Mouse (Mus musculus) liver, embryonic 11.5 days (tissue): ENCODE measurements around the gene Rere. TPM values are rescaled to one million over a fixed set of nuclear protein-coding genes. Genes with fewer than 3 reads are reported as not detected.

Experiments used
- ATAC-seq: fragments of 200-750 bp; cut with Nextera tagmentation; replicated peaks from 2 replicates; pipeline ENCODE4 v1.8.0; 2017; ENCODE audit warnings: moderate number of reproducible peaks, mild to moderate bottlenecking, moderate TSS enrichment, moderate library complexity; ENCODE audit not compliant: low FRiP score
- DNase-seq: peaks from one replicate; pipeline ENCODE4 v3.0.0-alpha.2; 2017; ENCODE audit warnings: low spot score
- H3K27ac ChIP-seq: fragments of 300-500 bp; sonication (generic); 2 replicates; pipeline ENCODE4 v1.5.1; 2014; ENCODE audit warnings: mild to moderate bottlenecking, low read depth, low read length, control low read depth
- H3K27me3 ChIP-seq: fragments of 300-500 bp; sonication (generic); replicated peaks from 2 replicates; pipeline ENCODE4 v1.6.1; 2014; ENCODE audit warnings: low read length, mixed read lengths; ENCODE audit not compliant: control insufficient read depth, insufficient read depth
- H3K36me3 ChIP-seq: fragments of 300-500 bp; sonication (generic); 2 replicates; pipeline ENCODE4 v1.6.1; 2014; ENCODE audit warnings: mild to moderate bottlenecking, low read length, moderate library complexity, mixed read lengths; ENCODE audit not compliant: control insufficient read depth, insufficient read depth
- H3K4me1 ChIP-seq: fragments of 300-500 bp; sonication (generic); replicated peaks from 2 replicates; pipeline ENCODE4 v1.6.1; 2014; ENCODE audit warnings: low read length, mixed read lengths; ENCODE audit not compliant: control insufficient read depth, insufficient read depth
- H3K4me2 ChIP-seq: fragments of 300-500 bp; sonication (generic); 2 replicates; pipeline ENCODE4 v1.6.1; 2014; ENCODE audit warnings: mild to moderate bottlenecking, control low read depth, moderate library complexity
- H3K4me3 ChIP-seq: fragments of 300-500 bp; sonication (generic); 2 replicates; pipeline ENCODE4 v1.5.1; 2014; ENCODE audit warnings: low read depth, low read length, control low read depth
- H3K9ac ChIP-seq: fragments of 300-500 bp; sonication (generic); 2 replicates; pipeline ENCODE4 v1.6.1; 2014; ENCODE audit warnings: low read depth, low read length, control low read depth
- H3K9me3 ChIP-seq: fragments of 300-500 bp; sonication (generic); 2 replicates; pipeline ENCODE4 v1.6.1; 2016; ENCODE audit warnings: low read length, inconsistent platforms, mixed read lengths; ENCODE audit not compliant: control insufficient read depth
- WGBS: fragments of 180-500 bp; shearing (Covaris S2); extraction: QIAGEN DNeasy Blood & Tissue Kit; methylation state at CpG from one replicate; pipeline ENCODE4 v1.1.7; 2014; 5-methylcytosine and 5-hydroxymethylcytosine counted together
- polyA plus RNA-seq: library from polyadenylated mRNA; unstranded; fragments of >200 nt; fragmentation: Nextera tagmentation; extraction: Ambion mirVana; gene quantifications from 2 replicates; pipeline ENCODE4 v1.2.1, GENCODE M21; 2014

Gene Rere
- polyA plus RNA-seq, 1 experiment from 2014 or later = 23.3 TPM

DNA sequence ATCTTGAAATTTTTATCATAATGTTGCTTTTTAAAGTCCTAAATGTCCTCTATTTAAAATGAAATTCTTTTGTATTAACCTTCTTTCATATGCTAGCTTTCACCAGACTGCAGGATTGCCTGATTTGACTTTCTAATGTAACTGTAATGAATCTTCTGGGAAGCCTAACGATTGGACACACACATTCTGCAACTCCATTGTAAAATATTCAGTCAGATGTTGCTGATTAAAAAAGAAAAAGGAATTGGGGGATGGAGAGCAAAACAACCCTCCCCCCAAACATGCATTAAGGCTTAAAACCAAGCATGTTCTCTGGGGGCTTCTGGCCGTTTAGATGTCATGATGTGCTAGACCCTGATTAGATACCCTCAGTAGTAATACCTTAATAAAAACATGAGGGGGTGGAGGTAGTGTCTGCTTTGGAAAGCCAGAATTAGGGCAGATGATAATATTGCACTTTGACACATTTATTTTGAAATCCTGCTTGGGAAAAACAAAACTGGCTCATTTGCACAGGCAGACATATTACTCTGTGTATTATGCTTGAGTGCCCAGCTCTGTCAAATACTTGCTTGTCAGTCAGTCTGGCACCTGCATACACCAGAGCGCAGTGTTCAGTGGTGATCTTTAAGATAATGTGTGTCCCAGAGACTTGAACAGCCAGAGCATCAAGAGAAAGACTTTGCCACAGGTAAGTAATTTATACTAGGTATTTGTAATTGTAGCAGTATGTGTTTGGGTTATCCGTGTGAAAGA is 52.7 kb downstream of the Rere start:
- H3K4me3 ChIP-seq = no peak overlapping the region
- H3K4me2 ChIP-seq = no peak overlapping the region
- WGBS = 83% methylated on average over 4 of the region's 4 CpGs
- no peak for DNase-seq
- H3K27me3 ChIP-seq = no peaks in the 10 kb centered on the region
- no peak overlapping the region for H3K27ac ChIP-seq
- no peak overlapping the region for H3K9ac ChIP-seq
- no peaks in the 10 kb centered on the region for H3K9me3 ChIP-seq
- no peak for ATAC-seq
- no peaks in the 10 kb centered on the region for H3K36me3 ChIP-seq
- H3K4me1 ChIP-seq = no peaks in the 10 kb centered on the region

DNA sequence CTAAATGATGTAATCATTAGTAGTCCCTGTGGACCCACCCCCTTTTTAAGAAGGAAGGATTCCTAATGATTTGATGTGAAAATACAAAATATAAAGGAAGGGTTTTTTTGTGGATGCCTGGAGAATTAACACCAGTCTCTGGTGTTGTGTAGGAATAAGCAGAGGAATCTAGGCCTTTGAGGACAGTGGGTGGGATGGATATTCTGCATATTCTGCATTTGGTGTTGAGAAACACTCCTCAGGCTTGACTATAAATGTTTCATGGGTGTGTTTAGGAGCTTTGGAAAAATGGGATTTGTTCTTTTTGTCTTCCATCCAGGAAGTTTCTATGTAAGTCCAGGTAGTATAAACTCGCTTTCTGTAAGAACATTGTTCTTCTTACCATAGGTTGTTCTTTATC is 55.8 kb downstream of the Rere start:
- no peaks in the 10 kb centered on the region for H3K27me3 ChIP-seq
- no peak overlapping the region for H3K4me2 ChIP-seq
- no peaks in the 10 kb centered on the region for H3K36me3 ChIP-seq
- H3K9ac ChIP-seq = no peak overlapping the region
- DNase-seq = no peak
- H3K4me3 ChIP-seq = no peak overlapping the region
- H3K9me3 ChIP-seq = no peaks in the 10 kb centered on the region
- no peak overlapping the region for H3K27ac ChIP-seq
- H3K4me1 ChIP-seq = peaks cover 11% of the 10 kb centered on the region; the same call in 1 of the 2 replicates
- no peak for ATAC-seq
- 96% methylated on average over 1 of the region's 1 CpGs for WGBS

DNA sequence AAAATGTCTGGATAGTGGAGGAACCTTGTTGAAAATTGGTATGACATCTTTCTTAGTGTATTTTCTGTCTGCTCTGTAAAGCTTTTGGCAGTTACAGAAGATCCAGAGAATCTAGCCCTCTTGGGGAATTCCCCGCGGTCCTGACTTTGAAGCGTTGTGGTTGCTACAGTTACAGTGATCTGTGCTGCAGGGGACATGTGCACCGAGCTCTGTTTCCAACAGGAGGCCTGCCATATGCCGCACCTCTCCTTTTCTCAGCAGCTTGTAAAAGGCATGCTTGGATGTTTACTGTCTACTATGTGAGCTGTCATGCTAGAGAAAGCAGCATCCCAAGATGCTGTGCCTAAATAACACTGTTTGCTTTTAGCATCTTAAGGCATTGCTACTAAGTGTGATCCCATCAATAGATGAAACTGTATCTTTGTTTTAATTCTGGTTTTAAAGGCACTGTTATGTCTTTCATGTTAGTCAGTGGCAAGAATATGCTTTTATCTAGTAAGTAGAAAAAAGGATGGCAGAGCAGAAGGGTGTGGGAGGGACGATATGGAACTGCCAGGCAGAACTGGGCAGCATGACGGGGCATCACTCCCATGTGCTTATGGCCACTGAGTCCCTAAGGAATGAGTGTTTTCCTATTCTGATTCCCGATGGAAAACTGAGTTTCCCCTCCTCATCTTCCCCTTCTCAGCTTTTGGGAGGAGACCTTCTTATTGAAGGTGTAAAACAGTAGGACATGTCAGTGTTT is 57.6 kb downstream of the Rere start:
- no peak overlapping the region for H3K4me3 ChIP-seq
- H3K27ac ChIP-seq = no peak overlapping the region
- DNase-seq = no peak
- no peaks in the 10 kb centered on the region for H3K9me3 ChIP-seq
- no peak overlapping the region for H3K4me2 ChIP-seq
- no peaks in the 10 kb centered on the region for H3K27me3 ChIP-seq
- no peak overlapping the region for H3K9ac ChIP-seq
- no peaks in the 10 kb centered on the region for H3K36me3 ChIP-seq
- 76% methylated on average over 8 of the region's 8 CpGs for WGBS
- ATAC-seq = no peak
- H3K4me1 ChIP-seq = peaks cover 13% of the 10 kb centered on the region; the same call in 1 of the 2 replicates

DNA sequence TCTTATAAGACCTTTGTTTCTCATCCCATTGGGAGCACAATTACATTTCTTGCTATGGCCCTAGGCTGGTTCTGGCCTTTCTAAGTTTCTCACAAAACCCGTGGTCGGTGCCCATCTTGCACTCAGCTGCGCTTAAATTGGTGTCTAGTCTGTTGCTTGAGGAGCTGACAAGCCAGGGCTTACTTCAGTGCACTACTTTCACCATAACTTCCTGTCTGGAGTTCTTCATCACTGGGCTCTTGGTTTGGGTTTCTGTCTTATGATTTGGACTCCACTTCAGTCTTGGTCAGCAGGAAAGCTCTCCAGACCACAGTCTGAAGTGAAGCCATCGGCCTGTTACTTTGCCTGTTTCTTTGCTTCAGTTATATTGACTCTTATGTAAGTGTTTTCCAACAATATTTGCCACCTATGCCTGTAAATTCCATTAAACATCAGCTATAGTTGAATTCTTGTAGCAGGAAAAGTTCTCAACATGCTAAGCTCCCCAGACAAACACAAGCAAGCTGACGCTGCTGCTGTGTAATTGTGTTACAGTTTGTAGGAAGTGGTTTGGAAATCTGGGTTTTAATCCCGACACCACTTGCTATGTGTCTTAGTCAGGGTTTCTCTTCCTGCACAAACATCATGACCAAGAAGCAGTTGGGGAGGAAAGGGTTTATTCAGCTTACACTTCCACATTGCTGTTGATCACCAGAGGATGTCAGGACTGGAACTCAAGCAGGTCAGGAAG is 59.5 kb downstream of the Rere start:
- Histone ChIP-seq H3K4me2 (no peak overlapping the region), H3K27ac (no peak overlapping the region), H3K36me3 (no peaks in the 10 kb centered on the region), H3K27me3 (no peaks in the 10 kb centered on the region), H3K9ac (no peak overlapping the region), H3K9me3 (no peaks in the 10 kb centered on the region), H3K4me3 (no peak overlapping the region), H3K4me1 (peaks cover 13% of the 10 kb centered on the region; the same call in 1 of the 2 replicates)
- no peak for ATAC-seq
- 70% methylated on average over 6 of the region's 6 CpGs for WGBS
- no peak for DNase-seq

DNA sequence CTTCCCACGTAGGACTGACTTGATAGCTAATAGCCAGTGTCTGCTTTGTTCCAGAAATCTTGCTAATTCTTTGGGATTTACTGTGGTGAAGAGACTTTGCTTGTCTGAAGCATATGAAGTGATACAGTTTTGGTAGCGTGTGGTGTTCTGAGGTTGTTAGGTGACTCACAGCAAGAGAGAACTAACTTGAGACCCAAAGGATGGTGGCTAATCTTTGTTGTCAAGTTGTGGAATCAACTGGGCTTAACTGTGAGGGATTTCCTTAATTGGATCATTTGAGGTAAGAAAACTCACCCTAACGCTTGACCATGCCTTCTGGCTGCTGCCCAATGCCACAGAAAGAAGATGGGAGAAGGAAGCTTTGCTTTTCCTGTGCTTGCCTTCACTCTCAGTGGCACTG is 63.1 kb downstream of the Rere start:
- 79% methylated on average over 3 of the region's 3 CpGs for WGBS
- H3K36me3 ChIP-seq = no peaks in the 10 kb centered on the region
- DNase-seq (no peak), ATAC-seq (no peak)
- no peak overlapping the region for H3K27ac ChIP-seq
- no peak overlapping the region for H3K4me2 ChIP-seq
- no peaks in the 10 kb centered on the region for H3K9me3 ChIP-seq
- peaks cover 22% of the 10 kb centered on the region; the same call in 1 of the 2 replicates for H3K4me1 ChIP-seq
- H3K9ac ChIP-seq = no peak overlapping the region
- H3K27me3 ChIP-seq = no peaks in the 10 kb centered on the region
- H3K4me3 ChIP-seq = no peak overlapping the region

DNA sequence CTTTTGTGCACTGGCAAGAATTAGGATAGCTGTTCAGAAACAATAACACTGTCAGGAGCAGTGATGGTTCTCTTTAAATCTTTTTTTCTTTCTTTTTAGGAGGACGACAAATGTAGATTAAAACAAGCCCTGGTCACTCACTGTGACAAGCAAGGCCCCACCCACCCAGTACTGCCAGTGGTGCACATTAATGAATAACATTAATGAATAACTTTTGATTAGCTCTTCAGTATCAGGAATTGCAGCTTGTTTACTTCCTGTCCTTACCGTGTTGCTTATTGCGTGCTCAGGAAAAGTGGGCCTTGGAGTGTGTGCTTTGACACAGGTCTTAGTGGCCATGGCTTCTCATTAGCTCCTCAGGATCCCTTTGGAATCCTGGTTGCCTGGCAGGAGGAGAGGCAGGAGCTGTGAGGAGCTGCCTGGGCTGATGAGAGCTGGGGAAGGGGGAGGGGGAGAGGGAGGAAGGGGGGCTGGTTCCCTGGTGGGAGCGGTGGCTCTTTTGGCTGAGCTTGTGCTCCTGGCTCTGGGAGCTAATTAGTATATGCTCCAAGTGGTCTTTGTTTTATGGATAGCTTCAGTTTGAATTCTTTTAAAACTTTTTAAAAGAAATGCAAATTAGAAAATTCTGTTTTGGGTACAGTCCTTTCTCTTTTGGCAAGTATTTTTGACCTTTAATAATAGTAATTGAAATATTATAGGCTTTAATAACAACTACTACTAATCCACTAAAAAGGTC is 65.4 kb downstream of the Rere start:
- ATAC-seq (no peak), DNase-seq (no peak)
- H3K36me3 ChIP-seq = no peaks in the 10 kb centered on the region
- no peak overlapping the region for H3K4me3 ChIP-seq
- H3K27me3 ChIP-seq = no peaks in the 10 kb centered on the region
- peaks cover 17% of the 10 kb centered on the region for H3K4me1 ChIP-seq
- H3K9me3 ChIP-seq = no peaks in the 10 kb centered on the region
- H3K4me2 ChIP-seq = no peak overlapping the region
- no peak overlapping the region for H3K27ac ChIP-seq
- 37% methylated on average over 4 of the region's 4 CpGs for WGBS
- H3K9ac ChIP-seq = no peak overlapping the region

DNA sequence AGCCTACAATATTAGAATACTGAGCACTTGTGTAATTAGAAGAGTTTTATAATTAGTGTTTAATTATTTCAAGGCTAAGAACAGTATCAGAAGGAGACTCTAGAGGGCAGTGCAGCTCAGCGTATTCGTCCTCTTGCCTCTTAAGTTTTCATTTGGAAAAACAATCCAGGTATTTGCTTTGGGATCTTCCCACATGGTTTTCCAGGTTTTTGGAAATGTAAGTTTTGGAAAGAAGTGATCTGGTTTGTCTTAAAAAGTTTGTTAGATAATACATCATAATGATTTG is 65.9 kb downstream of the Rere start:
- Histone ChIP-seq H3K9me3 (no peaks in the 10 kb centered on the region), H3K27ac (no peak overlapping the region), H3K4me1 (peaks cover 13% of the 10 kb centered on the region), H3K36me3 (no peaks in the 10 kb centered on the region), H3K27me3 (no peaks in the 10 kb centered on the region), H3K4me3 (no peak overlapping the region), H3K4me2 (no peak overlapping the region), H3K9ac (no peak overlapping the region)
- WGBS = 17% methylated on average over 2 of the region's 2 CpGs
- no peak for ATAC-seq
- DNase-seq = no peak

DNA sequence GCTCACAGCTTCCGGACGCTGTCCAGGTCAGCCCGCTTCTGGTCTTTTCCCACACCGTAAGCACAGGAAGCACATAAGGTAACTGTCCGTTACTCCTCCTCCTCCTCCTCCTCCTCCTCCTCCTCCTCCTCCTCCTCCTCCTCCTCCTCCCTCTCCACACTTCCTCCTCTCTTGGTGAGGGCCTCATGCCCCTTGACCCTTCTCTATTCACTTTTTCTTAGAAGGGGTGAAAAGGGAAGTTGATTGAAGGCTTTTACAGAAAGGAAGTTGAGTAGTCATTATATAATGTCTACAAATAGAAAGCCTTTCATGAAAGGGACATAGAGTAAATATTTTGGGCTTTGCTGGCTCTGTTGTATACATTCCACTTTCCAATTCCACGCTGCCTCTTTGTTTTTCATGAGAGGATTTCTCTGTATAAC is 68.2 kb downstream of the Rere start:
- no peak overlapping the region for H3K9ac ChIP-seq
- no peak overlapping the region for H3K4me2 ChIP-seq
- H3K4me3 ChIP-seq = no peak overlapping the region
- peak overlapping the region; percentile 46; the same call in 1 of the 2 replicates for H3K27ac ChIP-seq
- H3K36me3 ChIP-seq = no peaks in the 10 kb centered on the region
- H3K4me1 ChIP-seq = peaks cover 11% of the 10 kb centered on the region
- DNase-seq = no peak
- WGBS = 53% methylated on average over 6 of the region's 6 CpGs
- no peaks in the 10 kb centered on the region for H3K9me3 ChIP-seq
- no peaks in the 10 kb centered on the region for H3K27me3 ChIP-seq
- ATAC-seq = no peak
